Mouse (Mus musculus) left cerebral cortex, postnatal 25 days (tissue): ENCODE measurements around the gene Lgr4. TPM values are rescaled to one million over a fixed set of nuclear protein-coding genes. Genes with fewer than 3 reads are reported as not detected.

ENCODE experiments used
- DNase-seq, 2 experiments: peaks; one replicate each; pipeline ENCODE4 v3.0.0; 2022; ENCODE audit warnings: low spot score in 2 of 2, mixed read lengths in 1 of 2
- intact Hi-C: fragments of 180-260 bp; cut with DNase I; formaldehyde crosslinking; loops from one replicate; pipeline ENCODE4 v1.15.1; 2025
- total RNA-seq, 2 experiments: library from RNA; stranded (reverse); gene quantifications; 2 replicates each; pipeline ENCODE4 v1.2.3; 2021

The Lgr4 gene
- total RNA-seq, 2 experiments from 2014 or later: 24.3 to 27.4 TPM

- no peak for DNase-seq
- intact Hi-C loops: no loop called here
These were observed 51.9 kb downstream of the Lgr4 start for GRCm38 (mm10) chr2:109969381-109969780.

- DNase-seq: no peak
- intact Hi-C loops: no loop called here
These were observed 52.6 kb downstream of the Lgr4 start for GRCm38 (mm10) chr2:109969926-109970532.

DNA sequence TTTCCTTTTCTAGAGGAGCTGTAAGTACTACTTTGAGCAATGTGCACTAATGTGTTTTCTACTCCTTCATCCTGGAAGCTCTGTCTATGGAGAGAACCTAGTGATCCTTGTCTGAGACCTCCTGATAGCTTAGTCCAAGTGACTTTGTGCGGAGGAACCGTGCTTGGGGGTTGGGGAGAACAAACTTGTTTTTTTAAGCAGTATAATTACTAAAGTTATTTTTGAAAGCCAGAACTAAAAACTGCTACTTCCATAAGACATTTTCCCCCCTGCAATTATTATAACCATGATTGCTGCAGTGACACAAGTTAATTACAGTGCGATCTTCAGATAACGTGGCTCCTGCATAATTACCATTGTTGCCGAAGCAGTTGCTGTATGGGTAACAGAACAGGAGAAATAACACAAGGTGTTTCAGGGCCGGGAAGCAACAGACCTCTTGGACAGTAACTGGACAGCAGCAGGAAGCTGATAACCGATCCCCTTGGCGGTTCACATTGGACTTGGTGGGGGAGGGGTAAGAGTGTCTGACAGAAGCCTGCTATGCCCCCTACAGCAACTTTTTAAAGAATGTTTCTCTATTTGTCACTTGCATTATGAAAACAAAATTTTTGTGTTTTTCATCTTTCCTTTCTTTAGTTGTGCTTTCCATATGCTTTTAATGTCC lies 53.4 kb downstream of the Lgr4 start:
- intact Hi-C loops: no loop called here
- DNase-seq: no peak

DNA sequence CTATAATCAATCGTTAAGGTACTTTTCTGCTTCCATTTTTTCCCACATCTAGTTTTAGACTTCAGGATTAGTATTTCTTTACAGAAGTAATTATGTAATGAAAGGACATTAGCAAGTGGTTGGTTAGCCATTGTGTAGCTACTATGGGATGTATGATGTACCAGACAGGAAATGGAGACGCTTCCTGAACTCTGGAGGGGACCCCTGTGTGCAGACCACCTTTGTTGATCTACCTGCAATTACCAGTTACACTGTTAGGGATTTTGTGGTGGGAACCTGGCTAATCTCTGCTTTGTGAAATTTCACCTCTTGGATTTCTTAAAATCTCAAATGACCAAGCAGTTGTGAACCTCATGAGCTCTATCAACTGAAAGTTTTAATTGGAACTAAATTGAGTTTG lies 54.9 kb downstream of the Lgr4 start:
- intact Hi-C loops: no loop called here
- no peak for DNase-seq

DNA sequence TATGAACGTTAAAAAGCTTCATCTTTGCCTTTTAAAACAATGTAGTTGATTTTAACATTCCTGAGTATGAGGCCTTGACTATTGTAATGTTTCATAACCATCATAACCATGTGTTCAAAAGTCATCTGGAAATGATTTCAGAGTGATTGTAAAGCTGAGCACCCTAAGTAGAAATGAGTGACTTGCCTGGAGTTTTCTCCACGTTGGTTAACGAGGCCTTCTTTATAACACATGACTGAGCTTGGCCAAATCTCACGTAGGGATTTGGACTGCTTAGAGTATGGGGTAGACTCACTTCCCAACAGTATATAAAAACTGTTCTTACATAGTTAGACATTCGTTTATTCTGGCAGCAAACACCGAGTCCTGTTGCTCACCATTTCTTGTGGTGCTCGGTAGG lies 55.5 kb downstream of the Lgr4 start:
- intact Hi-C loops: no loop called here
- no peak for DNase-seq

DNA sequence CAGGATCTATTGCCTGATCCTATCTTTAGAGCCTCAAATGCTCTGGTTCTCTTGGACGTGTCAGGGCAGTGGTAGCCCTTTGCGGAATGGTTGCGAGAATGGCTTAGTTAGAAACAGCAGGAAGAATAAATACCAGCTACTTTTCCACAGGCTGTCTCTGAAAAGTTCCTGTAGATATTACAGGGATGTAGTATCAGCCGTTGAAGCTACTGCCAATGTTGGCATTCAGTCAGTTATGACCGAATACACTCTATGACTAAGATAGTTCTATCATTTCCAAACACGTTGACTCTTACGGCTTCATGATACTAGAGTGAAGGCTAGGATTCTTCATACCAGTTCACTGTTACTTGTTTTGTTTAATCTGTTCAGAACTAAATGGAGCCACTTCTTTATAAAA lies 57.4 kb downstream of the Lgr4 start:
- intact Hi-C loops: no loop called here
- no peak for DNase-seq

- DNase-seq: no peak
- intact Hi-C loops: no loop called here
These were observed 58.7 kb downstream of the Lgr4 start for GRCm38 (mm10) chr2:109976181-109976580.

- intact Hi-C loops: no loop called here
- no peak for DNase-seq
These were observed 59.9 kb downstream of the Lgr4 start for GRCm38 (mm10) chr2:109977322-109977721.

DNA sequence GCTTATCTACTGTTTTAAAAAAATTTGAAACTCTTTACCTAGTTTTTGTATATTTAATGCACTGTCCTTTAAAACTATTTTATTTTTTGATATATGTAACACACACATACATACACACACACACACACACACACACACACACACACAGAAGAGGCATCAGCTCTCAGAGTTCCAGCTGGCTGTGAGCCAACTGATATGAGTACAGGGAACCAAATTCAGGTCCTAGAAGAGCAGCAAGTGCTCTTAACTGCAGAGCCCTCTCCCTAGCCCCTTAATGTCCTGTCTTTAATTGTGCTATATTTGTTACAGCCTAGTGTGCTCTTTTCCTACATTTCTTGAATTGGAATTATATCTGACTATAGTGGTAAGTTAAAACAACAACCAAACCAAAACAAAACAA lies 61.8 kb downstream of the Lgr4 start:
- intact Hi-C loops: no loop called here

GRCm38 (mm10) chr2:109983435-109983834 lies 66.0 kb downstream of the Lgr4 start:
- DNase-seq: no peak
- intact Hi-C loops: no loop called here

More for the DNA sequence above, 61.8 kb downstream of the Lgr4 start:
- no peak for DNase-seq

DNA sequence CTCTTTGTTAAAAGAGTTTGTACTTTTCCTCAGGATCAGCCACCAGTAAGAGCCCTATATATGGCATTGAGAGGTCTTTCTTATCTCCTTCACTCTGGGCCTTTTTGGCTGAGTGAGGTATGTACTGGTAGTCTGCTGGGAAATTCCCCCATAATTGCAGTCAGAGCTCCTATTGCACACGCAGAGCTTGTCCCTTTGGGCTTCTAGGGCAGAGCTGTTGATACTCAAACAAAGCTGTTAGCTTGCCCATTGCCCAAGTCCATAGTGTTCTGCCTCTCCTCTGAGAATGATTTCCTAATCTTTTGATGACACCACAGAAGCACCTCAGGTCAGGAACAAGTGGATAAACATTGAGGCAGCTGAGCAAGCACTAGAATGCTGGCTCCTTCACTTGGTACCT lies 67.5 kb downstream of the Lgr4 start:
- no peak for DNase-seq
- intact Hi-C loops: no loop called here

GRCm38 (mm10) chr2:109985560-109985959 lies 68.1 kb downstream of the Lgr4 start:
- DNase-seq: no peak
- intact Hi-C loops: no loop called here

DNA sequence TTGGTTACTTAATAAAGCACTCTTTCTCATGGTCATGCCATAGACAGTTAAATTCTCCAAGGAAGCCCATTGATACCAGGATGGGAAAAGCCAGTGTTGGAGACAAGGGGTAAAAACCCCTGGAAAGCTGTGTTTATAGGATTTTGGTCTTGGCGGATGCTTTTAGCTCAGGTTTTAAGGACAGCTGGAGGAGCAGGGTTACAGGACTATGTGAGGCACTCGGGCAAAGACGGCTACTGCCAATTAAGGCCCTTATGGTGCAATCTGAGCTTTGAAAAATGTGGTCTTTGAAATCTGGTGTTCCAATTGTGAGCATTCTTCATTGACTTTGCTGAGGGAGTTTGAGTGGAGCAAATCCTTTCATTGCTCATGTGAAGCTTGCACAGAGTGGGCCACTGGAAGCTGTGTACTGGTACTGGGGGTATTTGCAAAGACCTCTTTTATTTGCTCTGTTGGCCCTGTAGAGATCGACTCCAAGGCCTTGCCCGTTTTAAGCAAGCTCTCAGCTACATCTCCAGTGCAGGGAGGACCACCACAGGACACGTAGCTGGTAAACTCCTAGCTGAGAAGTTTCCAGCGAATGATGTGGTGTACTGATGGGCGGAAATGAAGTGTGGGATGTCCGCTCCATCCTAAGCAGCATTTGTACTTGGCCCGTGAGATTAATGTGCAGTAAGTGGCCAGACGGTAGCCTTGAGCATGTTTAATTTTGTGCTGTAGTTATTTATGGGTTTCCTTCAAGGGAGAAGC lies 68.8 kb downstream of the Lgr4 start:
- intact Hi-C loops: no loop called here
- DNase-seq: no peak

DNA sequence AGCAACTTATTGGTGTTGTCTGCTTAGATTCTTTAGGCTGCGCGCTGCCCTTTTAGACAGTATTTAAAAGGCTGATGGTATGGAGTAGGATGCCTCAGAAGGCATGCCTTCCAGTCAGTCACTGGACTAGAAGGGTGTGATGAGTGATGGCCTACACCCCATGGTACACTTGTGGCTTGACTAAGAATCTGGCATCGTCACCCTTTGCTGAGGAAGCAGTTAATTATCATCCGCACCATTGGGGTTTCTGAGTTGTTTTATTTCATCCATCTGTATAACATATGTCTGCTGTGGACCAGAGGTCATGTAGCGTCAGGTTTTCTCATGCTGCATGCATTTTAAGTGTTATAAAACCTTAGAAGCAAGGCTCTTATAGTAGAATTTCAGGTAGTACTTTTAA lies 70.5 kb downstream of the Lgr4 start:
- intact Hi-C loops: no loop called here
- no peak for DNase-seq

DNA sequence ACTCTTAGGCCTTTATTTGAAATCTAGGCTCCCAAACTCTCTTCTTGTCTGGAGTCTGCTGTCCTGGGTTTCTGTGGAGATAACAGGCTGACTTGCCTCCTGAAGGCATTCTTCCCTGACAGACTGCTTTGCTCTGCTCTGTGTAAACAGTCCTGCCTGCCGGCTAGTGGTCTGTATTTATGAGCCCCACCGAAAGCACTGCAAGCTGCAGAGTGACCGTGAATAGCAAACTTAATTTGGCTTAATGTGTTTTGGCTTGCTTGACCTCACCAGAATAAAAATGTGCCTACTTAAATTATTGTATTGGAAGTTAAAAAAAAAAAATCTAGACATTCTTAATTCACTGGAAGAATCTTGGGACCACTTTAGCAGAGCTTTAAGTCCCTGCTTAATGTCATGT lies 71.7 kb downstream of the Lgr4 start:
- intact Hi-C loops: no loop called here

GRCm38 (mm10) chr2:109989679-109990473 lies 72.4 kb downstream of the Lgr4 start:
- DNase-seq: no peak
- intact Hi-C loops: no loop called here

More for the DNA sequence above, 71.7 kb downstream of the Lgr4 start:
- no peak for DNase-seq

- no peak for DNase-seq
- intact Hi-C loops: no loop called here
These were observed 74.3 kb downstream of the Lgr4 start for GRCm38 (mm10) chr2:109991754-109992153.

DNA sequence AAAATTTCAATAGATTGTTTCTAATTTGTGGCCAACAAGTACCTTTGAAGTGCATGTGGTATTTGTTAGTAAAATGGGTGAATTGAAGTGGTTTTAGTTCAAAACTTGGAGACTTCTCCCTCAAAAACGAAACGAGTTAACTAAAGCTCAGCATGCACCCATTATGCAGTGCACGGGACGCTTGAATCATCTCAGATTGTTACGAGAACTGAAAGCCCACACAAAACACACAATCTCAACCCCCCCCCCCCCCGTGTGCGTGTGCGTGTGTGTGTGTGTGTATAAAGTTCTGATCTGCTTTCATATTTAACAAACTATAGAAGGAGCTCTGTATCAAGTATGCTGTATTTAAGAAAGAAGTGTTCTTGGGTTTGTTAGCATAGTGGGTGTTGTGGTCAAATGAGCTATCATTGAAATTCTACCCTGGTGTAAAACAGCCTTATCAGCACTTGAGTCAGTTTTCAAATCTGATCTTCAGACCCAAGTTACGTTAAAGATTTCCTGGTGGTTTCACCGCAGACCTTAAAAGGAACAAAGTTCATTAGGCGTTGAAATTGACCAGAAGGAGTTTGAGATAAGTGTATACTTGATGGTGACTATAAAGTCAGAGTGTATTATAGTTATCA lies 75.1 kb downstream of the Lgr4 start:
- DNase-seq: no peak
- intact Hi-C loops: no loop called here

DNA sequence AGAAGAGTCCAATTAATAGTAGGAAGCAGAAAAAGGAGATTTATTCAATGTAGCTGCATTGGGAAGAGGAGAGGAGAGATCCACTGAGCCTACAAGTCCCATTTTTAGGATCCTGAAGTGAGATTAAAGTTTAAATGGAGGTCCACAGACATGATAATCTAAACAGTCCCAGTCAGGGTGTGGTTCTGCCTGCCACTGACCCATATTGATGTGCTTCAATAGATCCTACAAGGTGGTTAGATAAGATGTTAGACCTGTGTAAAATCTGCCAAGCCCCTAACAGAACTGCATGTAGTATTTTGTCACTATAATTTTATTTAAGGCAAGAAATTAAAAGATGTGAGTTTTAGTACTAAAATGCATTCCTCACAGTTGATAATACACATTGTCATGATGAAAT lies 76.0 kb downstream of the Lgr4 start:
- intact Hi-C loops: no loop called here
- no peak for DNase-seq

DNA sequence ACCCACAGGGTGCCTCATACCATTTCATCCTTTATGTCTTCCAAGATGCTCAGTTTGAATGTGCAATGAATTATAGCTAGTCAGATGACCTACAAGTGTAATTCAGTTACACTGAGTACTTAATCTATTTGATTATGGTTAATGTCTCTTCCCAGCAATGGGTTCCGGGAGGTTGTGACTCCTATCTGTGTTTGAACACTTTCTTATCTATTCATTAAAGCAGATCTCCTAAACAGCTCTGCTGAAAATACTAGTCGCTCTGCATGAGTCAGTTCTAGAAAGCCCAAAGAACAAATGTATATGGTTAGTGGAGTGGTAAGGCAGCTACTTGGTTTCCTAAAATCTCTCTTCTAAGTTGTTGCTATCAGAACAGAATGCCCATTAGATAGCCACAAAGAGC lies 77.6 kb downstream of the Lgr4 start:
- no peak for DNase-seq
- intact Hi-C loops: no loop called here
